Mouse (Mus musculus) midbrain, embryonic 15.5 days (tissue): ENCODE data around the gene Cnot8. TPM values are rescaled to one million over a fixed set of nuclear protein-coding genes. Genes with fewer than 3 reads are reported as not detected.
A peak's percentile ranks its signal among the peaks of the same experiment; 100 is the strongest.
"Not testable (repeated sequence)": the region's sequence is repeated elsewhere in the genome, so short reads cannot be mapped to it uniquely, and the experiment has no call there.

ENCODE experiments used
- ATAC-seq: fragments of 200-750 bp; cut with Nextera tagmentation; replicated peaks from 2 replicates; pipeline ENCODE4 v1.8.0; 2017; ENCODE audit warnings: moderate TSS enrichment
- H3K27ac ChIP-seq: fragments of 300-500 bp; sonication (generic); 2 replicates; pipeline ENCODE4 v1.5.1; 2015; ENCODE audit warnings: mild to moderate bottlenecking, inconsistent platforms
- H3K27me3 ChIP-seq: fragments of 300-500 bp; sonication (generic); replicated peaks from 2 replicates; pipeline ENCODE4 v1.6.1; 2015; ENCODE audit warnings: inconsistent platforms
- H3K36me3 ChIP-seq: fragments of 300-500 bp; sonication (generic); replicated peaks from 2 replicates; pipeline ENCODE4 v1.6.1; 2015; ENCODE audit warnings: inconsistent platforms
- H3K4me1 ChIP-seq: fragments of 300-500 bp; sonication (generic); 2 replicates; pipeline ENCODE4 v1.6.1; 2015; ENCODE audit warnings: inconsistent platforms
- H3K4me2 ChIP-seq: fragments of 300-500 bp; sonication (generic); 2 replicates; pipeline ENCODE4 v1.6.1; 2015; ENCODE audit warnings: inconsistent platforms, mild to moderate bottlenecking, moderate library complexity
- H3K4me3 ChIP-seq: fragments of 300-500 bp; sonication (generic); 2 replicates; pipeline ENCODE4 v1.5.1; 2015; ENCODE audit warnings: mild to moderate bottlenecking, inconsistent platforms
- H3K9ac ChIP-seq: fragments of 300-500 bp; sonication (generic); 2 replicates; pipeline ENCODE4 v1.6.1; 2015; ENCODE audit warnings: mild to moderate bottlenecking, inconsistent platforms
- H3K9me3 ChIP-seq: fragments of 300-500 bp; sonication (generic); 2 replicates; pipeline ENCODE4 v1.6.1; 2016; ENCODE audit warnings: inconsistent platforms
- WGBS: fragments of 180-500 bp; shearing (Covaris S2); methylation state at CpG from one replicate; pipeline ENCODE4 v1.1.7; 2015; ENCODE audit warnings: mixed read lengths; 5-methylcytosine and 5-hydroxymethylcytosine counted together
- polyA plus RNA-seq: library from polyadenylated mRNA; unstranded; fragments of >200 nt; fragmentation: Nextera tagmentation; extraction: Ambion mirVana; gene quantifications from 2 replicates; pipeline ENCODE4 v1.2.1, GENCODE M21; 2015

Cnot8 gene
- polyA plus RNA-seq, 1 experiment from 2014 or later: 116 TPM

- Histone ChIP-seq H3K27me3 (peaks cover 12% of the 10 kb centered on the region), H3K36me3 (no peaks in the 10 kb centered on the region), H3K4me2 (no peak overlapping the region), H3K4me3 (no peak overlapping the region), H3K9ac (no peak overlapping the region), H3K9me3 (no peaks in the 10 kb centered on the region), H3K27ac (no peak overlapping the region), H3K4me1 (peaks cover 6% of the 10 kb centered on the region; the same call in 1 of the 2 replicates)
- WGBS: 91% methylated on average over 5 of the region's 5 CpGs
- no peak for ATAC-seq
These were observed 7.8 kb upstream of the Cnot8 start for GRCm38 (mm10) chr11:58096160-58096559.

GRCm38 (mm10) chr11:58096821-58097620, 6.9 kb upstream of the Cnot8 start:
- Histone ChIP-seq H3K36me3 (no peaks in the 10 kb centered on the region), H3K27me3 (peaks cover 12% of the 10 kb centered on the region), H3K27ac (no peak overlapping the region), H3K4me3 (no peak overlapping the region), H3K9ac (no peak overlapping the region), H3K4me1 (peaks cover 6% of the 10 kb centered on the region; the same call in 1 of the 2 replicates), H3K4me2 (peak overlapping the region; percentile 57), H3K9me3 (no peaks in the 10 kb centered on the region)
- ATAC-seq: no peak
- 52% methylated on average over 20 of the region's 20 CpGs for WGBS

GRCm38 (mm10) chr11:58097621-58098365, 6.2 kb upstream of the Cnot8 start:
- no peak overlapping the region for H3K27ac ChIP-seq
- 2% methylated on average over 33 of the region's 38 CpGs for WGBS
- peaks cover 12% of the 10 kb centered on the region for H3K27me3 ChIP-seq
- H3K4me1 ChIP-seq: peaks cover 7% of the 10 kb centered on the region
- H3K4me2 ChIP-seq: peak overlapping the region; percentile 57
- peak overlapping the region; percentile 30 for H3K4me3 ChIP-seq
- no peak for ATAC-seq
- H3K9ac ChIP-seq: no peak overlapping the region
- no peaks in the 10 kb centered on the region for H3K9me3 ChIP-seq
- no peaks in the 10 kb centered on the region for H3K36me3 ChIP-seq

- WGBS: 59% methylated on average over 5 of the region's 5 CpGs
- not testable (repeated sequence) for H3K36me3 ChIP-seq, H3K27ac ChIP-seq, H3K9me3 ChIP-seq, H3K4me3 ChIP-seq, H3K9ac ChIP-seq, ATAC-seq
- Histone ChIP-seq H3K4me1 (peaks cover 13% of the 10 kb centered on the region), H3K27me3 (peaks cover 12% of the 10 kb centered on the region), H3K4me2 (peak overlapping the region; percentile 57; the same call in 1 of the 2 replicates)
These were observed 5.6 kb upstream of the Cnot8 start for GRCm38 (mm10) chr11:58098366-58098720.

GRCm38 (mm10) chr11:58100006-58100405, 3.9 kb upstream of the Cnot8 start:
- 92% methylated on average over 2 of the region's 2 CpGs for WGBS
- H3K4me2 ChIP-seq: no peak overlapping the region
- H3K36me3 ChIP-seq: no peaks in the 10 kb centered on the region
- no peak for ATAC-seq
- H3K27ac ChIP-seq: no peak overlapping the region
- H3K9ac ChIP-seq: no peak overlapping the region
- peaks cover 12% of the 10 kb centered on the region for H3K27me3 ChIP-seq
- H3K4me1 ChIP-seq: peaks cover 19% of the 10 kb centered on the region
- H3K9me3 ChIP-seq: no peaks in the 10 kb centered on the region
- no peak overlapping the region for H3K4me3 ChIP-seq

GRCm38 (mm10) chr11:58101194-58101720, 2.7 kb upstream of the Cnot8 start:
- no peak overlapping the region for H3K9ac ChIP-seq
- H3K27me3 ChIP-seq: peaks cover 12% of the 10 kb centered on the region
- no peak for ATAC-seq
- no peaks in the 10 kb centered on the region for H3K36me3 ChIP-seq
- no peak overlapping the region for H3K4me2 ChIP-seq
- H3K27ac ChIP-seq: no peak overlapping the region
- WGBS: 83% methylated on average over 4 of the region's 4 CpGs
- no peaks in the 10 kb centered on the region for H3K9me3 ChIP-seq
- H3K4me3 ChIP-seq: no peak overlapping the region
- peaks cover 29% of the 10 kb centered on the region for H3K4me1 ChIP-seq

- H3K27me3 ChIP-seq: peaks cover 11% of the 10 kb centered on the region
- no peak overlapping the region for H3K4me3 ChIP-seq
- WGBS: 85% methylated on average over 3 of the region's 3 CpGs
- H3K4me1 ChIP-seq: peaks cover 32% of the 10 kb centered on the region
- no peak overlapping the region for H3K9ac ChIP-seq
- no peak for ATAC-seq
- no peak overlapping the region for H3K4me2 ChIP-seq
- no peak overlapping the region for H3K27ac ChIP-seq
- H3K9me3 ChIP-seq: no peaks in the 10 kb centered on the region
- no peaks in the 10 kb centered on the region for H3K36me3 ChIP-seq
These were observed 1.8 kb upstream of the Cnot8 start for GRCm38 (mm10) chr11:58102146-58102545.

GRCm38 (mm10) chr11:58102581-58103343, 1.2 kb upstream of the Cnot8 start:
- WGBS: 91% methylated on average over 9 of the region's 9 CpGs
- no peaks in the 10 kb centered on the region for H3K36me3 ChIP-seq
- peak overlapping the region; percentile 56 for H3K4me2 ChIP-seq
- no peaks in the 10 kb centered on the region for H3K9me3 ChIP-seq
- peaks cover 35% of the 10 kb centered on the region for H3K4me1 ChIP-seq
- peak overlapping the region; percentile 46 for H3K9ac ChIP-seq
- no peak for ATAC-seq
- H3K4me3 ChIP-seq: peak overlapping the region; percentile 79
- H3K27ac ChIP-seq: peak overlapping the region; percentile 85; the same call in 1 of the 2 replicates
- peaks cover 5% of the 10 kb centered on the region; the same call in 1 of the 2 replicates for H3K27me3 ChIP-seq

- Histone ChIP-seq H3K9me3 (no peaks in the 10 kb centered on the region), H3K4me3 (peak overlapping the region; percentile 79), H3K4me2 (peak overlapping the region; percentile 56), H3K27me3 (peaks cover 4% of the 10 kb centered on the region; the same call in 1 of the 2 replicates), H3K27ac (peak overlapping the region; percentile 85), H3K9ac (peak overlapping the region; percentile 46), H3K36me3 (no peaks in the 10 kb centered on the region), H3K4me1 (peaks cover 36% of the 10 kb centered on the region)
- peak; percentile 75 for ATAC-seq
- 59% methylated on average over 13 of the region's 13 CpGs for WGBS
These were observed 654 bp upstream of the Cnot8 start for GRCm38 (mm10) chr11:58103344-58103653.

- peak overlapping the region; percentile 85 for H3K27ac ChIP-seq
- H3K9ac ChIP-seq: peak overlapping the region; percentile 82
- no peaks in the 10 kb centered on the region for H3K9me3 ChIP-seq
- no peaks in the 10 kb centered on the region for H3K27me3 ChIP-seq
- peak; percentile 56 for ATAC-seq
- H3K4me2 ChIP-seq: peak overlapping the region; percentile 55
- under 1% methylated on average over 24 of the region's 24 CpGs for WGBS
- peaks cover 36% of the 10 kb centered on the region for H3K4me1 ChIP-seq
- H3K36me3 ChIP-seq: no peaks in the 10 kb centered on the region
- H3K4me3 ChIP-seq: peak overlapping the region; percentile 79
These were observed 418 bp downstream of the Cnot8 start for GRCm38 (mm10) chr11:58104351-58104791.

- H3K4me3 ChIP-seq: no peak overlapping the region
- no peak overlapping the region for H3K27ac ChIP-seq
- ATAC-seq: no peak
- no peaks in the 10 kb centered on the region for H3K27me3 ChIP-seq
- no peaks in the 10 kb centered on the region for H3K9me3 ChIP-seq
- H3K9ac ChIP-seq: no peak overlapping the region
- WGBS: 49% methylated on average over 3 of the region's 3 CpGs
- H3K4me2 ChIP-seq: no peak overlapping the region
- peaks cover 36% of the 10 kb centered on the region for H3K4me1 ChIP-seq
- H3K36me3 ChIP-seq: peaks cover 20% of the 10 kb centered on the region
These were observed 3.1 kb downstream of the Cnot8 start for GRCm38 (mm10) chr11:58107009-58107408.
